Mouse (Mus musculus) embryo, embryonic 10 days (tissue): Measurements from ENCODE around the gene Higd2a.
"Not testable (repeated sequence)": the region's sequence is repeated elsewhere in the genome, so short reads cannot be mapped to it uniquely, and the experiment has no call there.

Experiments used
- DNase-seq: peaks from one replicate; pipeline ENCODE4 v3.0.0-alpha.2; 2015; ENCODE audit warnings: low spot score

Gene Higd2a

GRCm38 (mm10) chr13:54582126-54582525 is 7.9 kb upstream of the Higd2a start:
- DNase-seq = no peak

DNA sequence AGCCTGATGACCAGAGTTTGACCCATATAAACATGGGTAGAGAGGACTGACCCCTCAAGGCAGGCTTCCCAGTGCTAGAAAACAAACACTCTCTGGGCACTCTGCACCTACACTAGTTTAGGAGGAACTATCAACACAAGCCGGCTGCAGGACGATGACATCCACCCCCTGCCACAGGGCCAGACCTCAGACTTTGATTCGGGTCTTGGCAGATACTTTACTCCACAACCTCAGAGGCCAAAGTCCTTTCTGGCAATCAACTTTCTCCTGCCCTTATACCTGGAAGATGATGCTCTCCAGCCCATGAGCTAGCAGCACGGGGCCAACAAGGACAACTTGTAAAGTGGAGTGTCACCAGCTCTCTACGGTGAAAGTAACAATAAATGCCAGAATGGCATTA is 7.1 kb upstream of the Higd2a start:
- no peak for DNase-seq

DNA sequence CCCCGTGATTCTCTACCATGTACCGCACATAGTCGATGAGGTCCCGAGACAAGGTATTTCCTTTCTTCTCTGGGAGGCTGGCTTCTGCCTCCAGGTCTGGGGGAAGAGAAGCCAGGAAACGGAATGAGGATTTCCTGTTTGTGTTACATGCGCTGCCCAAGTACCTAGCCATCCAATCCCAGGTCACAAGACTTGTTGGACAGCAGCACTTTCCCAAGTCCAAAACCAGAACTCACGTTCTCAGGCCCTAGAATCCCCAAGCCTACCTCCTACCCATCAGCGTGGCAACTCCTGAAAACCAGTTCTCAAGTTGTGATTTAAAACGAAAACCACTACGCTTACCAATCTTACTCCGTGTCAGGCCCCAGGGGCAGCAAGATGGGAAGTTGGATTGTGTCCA is 4.2 kb upstream of the Higd2a start:
- DNase-seq = no peak

- no peak for DNase-seq
Observed at GRCm38 (mm10) chr13:54589414-54589995, 502 bp upstream of the Higd2a start.

GRCm38 (mm10) chr13:54591776-54592356 is 1.9 kb downstream of the Higd2a start:
- DNase-seq = no peak

DNA sequence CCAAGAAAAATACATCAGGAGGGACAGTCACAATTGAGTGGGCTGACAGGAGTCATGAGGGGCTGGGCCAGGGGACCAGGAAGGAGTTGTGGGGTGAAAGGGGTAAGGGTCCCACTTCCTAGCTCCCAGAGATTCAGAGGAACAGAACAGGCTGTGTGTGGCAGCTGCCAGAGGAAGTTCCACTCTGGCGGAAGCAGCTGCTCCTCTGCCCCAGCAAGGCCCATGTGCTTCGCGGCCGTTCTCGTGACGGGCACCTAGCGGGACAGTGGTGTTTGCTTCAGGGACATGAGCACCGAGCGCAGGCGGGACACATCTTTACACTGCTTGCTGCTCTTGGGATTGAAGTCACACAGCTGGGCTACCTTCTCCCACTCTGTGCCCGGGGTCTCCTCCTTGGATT is 3.6 kb downstream of the Higd2a start:
- no peak for DNase-seq

DNA sequence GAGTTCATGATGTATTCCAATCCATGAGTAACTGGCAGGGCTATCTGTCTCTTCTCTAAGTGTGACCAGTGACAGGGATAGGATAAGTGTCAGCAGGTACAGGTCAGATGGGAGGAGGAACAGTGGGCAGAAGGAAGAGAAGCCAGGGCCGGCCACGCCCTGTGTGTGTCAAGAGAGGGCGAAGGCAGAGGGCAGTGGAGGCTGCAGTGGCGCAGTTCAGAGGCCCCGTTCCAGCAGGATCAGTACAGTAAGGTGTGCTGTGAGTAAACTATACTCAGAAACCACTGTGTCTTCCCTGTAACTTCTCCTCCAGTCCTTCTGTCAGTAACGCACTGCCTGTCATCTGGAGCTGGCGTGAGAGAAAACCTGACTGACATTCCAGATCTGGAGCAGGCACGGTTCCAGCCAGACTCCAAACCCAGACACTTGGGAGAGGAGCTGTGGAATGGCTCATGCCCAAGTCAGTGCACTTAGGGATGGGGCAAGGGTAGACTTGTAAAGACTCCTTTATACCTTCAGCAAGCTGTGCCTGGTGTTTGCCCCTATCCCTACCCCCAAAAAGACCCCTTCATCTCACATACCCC is 6.2 kb downstream of the Higd2a start:
- no peak for DNase-seq

GRCm38 (mm10) chr13:54596870-54597269 is 6.9 kb downstream of the Higd2a start:
- no peak for DNase-seq

GRCm38 (mm10) chr13:54598622-54599143 is 8.7 kb downstream of the Higd2a start:
- no peak for DNase-seq

DNA sequence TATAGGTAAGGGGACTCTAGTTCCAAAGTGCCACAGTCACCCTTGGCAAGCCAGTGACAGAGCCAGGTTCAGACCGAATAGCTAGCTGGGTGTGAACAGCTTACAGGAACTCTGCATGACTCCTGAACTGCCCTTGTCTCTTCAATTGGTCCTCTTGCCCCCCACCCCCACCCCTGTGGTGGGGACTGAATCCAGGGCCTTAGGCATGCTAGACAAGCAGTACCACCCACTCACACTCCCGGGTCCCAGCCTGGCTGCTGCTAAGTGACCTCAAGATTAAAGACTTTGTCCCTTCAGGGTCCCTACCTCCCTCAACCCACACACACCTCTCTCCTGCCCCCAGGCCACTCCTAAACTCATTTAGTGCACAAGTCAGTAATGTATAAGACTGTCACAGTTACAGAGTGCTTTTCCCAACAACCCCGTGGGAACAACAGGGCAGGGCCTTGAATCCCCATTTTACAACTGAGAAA is 12.7 kb downstream of the Higd2a start:
- DNase-seq = no peak

- DNase-seq = no peak
Observed at GRCm38 (mm10) chr13:54603501-54603900, 13.5 kb downstream of the Higd2a start.

GRCm38 (mm10) chr13:54604221-54604620 is 14.2 kb downstream of the Higd2a start:
- no peak for DNase-seq

GRCm38 (mm10) chr13:54605426-54605825 is 15.4 kb downstream of the Higd2a start:
- no peak for DNase-seq

DNA sequence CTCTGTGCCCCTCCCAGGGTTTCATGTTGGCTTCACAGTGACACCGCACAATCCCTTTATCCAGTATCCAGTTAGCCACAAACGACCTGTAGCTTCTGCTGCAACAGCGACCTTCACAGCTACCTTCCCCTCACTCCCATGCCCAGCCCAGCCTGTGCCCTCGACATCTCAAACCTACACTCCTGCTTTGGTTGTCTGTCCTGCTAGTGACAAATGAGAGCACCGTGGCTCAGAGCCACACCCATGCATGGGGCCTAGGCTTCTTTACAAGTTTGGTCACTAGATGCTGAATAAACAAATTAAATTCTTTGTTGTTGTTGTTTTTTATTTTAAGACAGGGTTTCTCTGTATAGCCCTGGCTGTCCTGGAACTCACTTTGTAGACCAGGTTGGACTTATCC is 17.2 kb downstream of the Higd2a start:
- no peak for DNase-seq

DNA sequence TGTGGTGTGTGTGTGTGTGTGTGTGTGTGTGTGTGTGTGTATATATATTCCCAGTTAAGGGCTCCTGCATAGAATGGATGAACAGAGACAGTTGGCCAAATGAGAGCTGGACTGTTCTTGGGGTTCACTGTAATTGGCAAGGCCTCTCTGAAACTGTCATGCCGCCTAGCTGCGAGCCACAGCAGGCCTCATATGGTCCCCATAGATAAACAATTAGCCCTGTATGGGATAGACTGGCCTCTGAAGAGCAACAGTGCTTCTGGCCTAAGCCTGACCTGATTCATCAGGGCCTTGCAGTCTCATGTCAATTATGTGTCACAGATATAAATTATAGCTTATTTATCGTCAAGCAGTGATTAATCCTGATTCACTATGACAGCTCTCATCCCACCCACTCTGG is 18.0 kb downstream of the Higd2a start:
- DNase-seq = no peak

DNA sequence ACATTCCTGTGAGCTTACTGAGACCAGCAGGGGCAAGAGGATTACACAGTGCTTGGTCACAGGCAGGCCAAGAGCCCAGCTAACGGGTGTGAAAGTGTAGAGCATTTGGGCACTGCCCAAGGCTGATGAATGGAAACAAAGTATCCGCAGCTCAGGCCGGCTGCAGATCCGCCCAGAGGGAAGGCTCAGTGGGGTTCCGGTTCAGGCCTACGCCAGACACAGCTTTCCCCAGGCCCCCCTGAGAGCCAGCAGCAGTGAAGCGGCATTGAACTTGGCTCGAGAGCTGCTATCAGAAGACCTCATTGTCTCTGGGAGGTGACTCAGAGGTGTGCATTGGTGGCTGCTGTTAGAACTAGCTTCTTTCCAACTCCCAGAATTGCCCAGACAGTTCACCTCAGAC is 18.7 kb downstream of the Higd2a start:
- DNase-seq = no peak

- DNase-seq = no peak
Observed at GRCm38 (mm10) chr13:54609301-54609700, 19.3 kb downstream of the Higd2a start.

DNA sequence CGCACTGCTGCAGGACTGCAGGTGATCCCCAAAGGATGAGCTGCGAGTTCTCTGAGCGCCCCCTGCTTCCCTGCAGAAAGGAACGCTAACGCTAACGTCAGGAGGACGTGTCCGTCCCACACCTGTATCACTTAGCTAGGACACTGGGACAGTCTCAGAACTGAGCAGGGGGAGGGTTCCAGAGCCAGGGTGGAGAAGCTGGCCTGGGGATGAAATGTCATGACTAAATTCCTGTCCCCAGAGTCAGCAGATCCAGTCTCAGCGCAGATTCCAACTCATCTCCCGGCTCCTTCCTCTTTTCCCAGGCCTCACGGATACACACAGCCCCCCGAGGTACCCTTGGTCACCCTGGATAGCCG is 20.6 kb downstream of the Higd2a start:
- no peak for DNase-seq

- peak; percentile 82 for DNase-seq
Observed at GRCm38 (mm10) chr13:54610972-54611754, 21.2 kb downstream of the Higd2a start, which contains the start of gene Cltb. Gene Cltb, minus strand, starts transcription at chr13:54611344.

DNA sequence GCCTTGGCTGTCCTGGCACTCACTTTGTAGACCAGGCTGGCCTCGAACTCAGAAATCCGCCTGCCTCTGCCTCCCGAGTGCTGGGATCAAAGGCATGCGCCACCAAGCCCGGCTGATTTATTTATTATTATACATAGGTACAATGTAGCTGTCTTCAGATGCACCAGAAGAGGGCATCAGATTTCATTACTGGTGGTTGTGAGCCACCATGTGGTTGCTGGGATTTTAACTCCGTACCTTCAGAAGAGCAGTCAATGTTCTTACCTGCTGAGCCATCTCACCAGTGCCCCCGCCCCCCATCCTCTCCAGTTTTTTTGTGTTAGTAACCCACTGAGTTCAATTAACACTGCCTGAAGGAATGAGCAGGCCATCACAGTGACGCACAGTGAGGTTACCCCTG is 23.1 kb downstream of the Higd2a start:
- not testable (repeated sequence) for DNase-seq

GRCm38 (mm10) chr13:54616307-54616706 is 26.3 kb downstream of the Higd2a start:
- no peak for DNase-seq

GRCm38 (mm10) chr13:54616998-54617397 is 27.0 kb downstream of the Higd2a start:
- DNase-seq = no peak
